23 mouse cellular contexts compared by ENCODE assay signal in the genomic region with DNA sequence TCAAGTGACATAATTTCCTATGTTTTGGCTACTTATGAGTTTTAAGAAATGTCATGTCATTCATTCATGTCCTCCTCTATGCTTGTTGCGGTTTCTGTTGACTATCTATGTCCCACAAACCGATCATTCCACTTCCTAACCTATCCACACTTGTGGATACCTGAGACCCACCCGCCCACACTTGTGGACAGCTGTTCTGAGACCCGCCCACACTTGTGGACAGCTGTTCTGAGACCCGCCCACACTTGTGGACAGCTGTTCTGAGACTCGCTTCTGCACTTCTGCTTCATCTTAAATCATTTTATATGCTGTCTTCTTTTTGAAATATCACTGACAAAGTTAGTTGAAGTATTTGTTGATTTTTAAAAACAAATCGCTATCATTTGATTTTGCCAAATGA.
A peak's percentile ranks its signal among the peaks of the same experiment; 100 is the strongest.
DNase-seq lines count a peak whose midpoint lies in the region; ATAC-seq and TF ChIP-seq lines count a peak whose summit lies in the region.
"Had no signal": no experiment of that assay in that cellular context is flagged by ENCODE, and none has a peak within 500 bp of the region (broad histone marks: within the 10 kb centered on the region; RNA-seq: fewer than 3 reads in every experiment).

No protein-coding gene starts in this region.

- H3K4me2 ChIP-seq in embryonic facial prominence, embryonic 14.5 days (ENCODE audit: low read depth, low read length), result no peak overlapping the region
- H3K4me2 ChIP-seq in kidney, embryonic 15.5 days, result no peak overlapping the region
- H3K4me2 ChIP-seq in myocyte (ENCODE audit: low read depth), result peak overlapping the region; percentile 4
- H3K4me2 ChIP-seq in intestine, embryonic 15.5 days (replicated peaks), result no peak overlapping the region
- H3K4me2 ChIP-seq: embryonic facial prominence, embryonic 12.5 days; embryonic facial prominence, embryonic 15.5 days; forebrain, embryonic 12.5 days had no signal

- H3K9ac ChIP-seq in embryonic facial prominence, embryonic 14.5 days (ENCODE audit: low read depth, low read length), result no peak overlapping the region
- no peak overlapping the region for H3K9ac ChIP-seq in kidney, embryonic 15.5 days
- no peak overlapping the region for H3K9ac ChIP-seq in intestine, embryonic 15.5 days
- H3K9ac ChIP-seq: embryonic facial prominence, embryonic 12.5 days; embryonic facial prominence, embryonic 15.5 days; forebrain, embryonic 12.5 days had no signal

- no peak for ATAC-seq in embryonic facial prominence, embryonic 14.5 days (ENCODE audit: low read depth)
- no peak for ATAC-seq in kidney, embryonic 15.5 days (replicated peaks; ENCODE audit: low FRiP score)
- no peak for ATAC-seq in intestine, embryonic 15.5 days
- ATAC-seq: forebrain, embryonic 14.5 days; forebrain, embryonic 16.5 days had no signal

- H3ac ChIP-seq in myocyte (ENCODE audit: control insufficient read depth, insufficient read length), result no peak overlapping the region

- H3K9me3 ChIP-seq in embryonic facial prominence, embryonic 14.5 days (ENCODE audit: control insufficient read depth, low read length), result no peaks in the 10 kb centered on the region
- no peaks in the 10 kb centered on the region for H3K9me3 ChIP-seq in embryonic facial prominence, embryonic 10.5 days
- H3K9me3 ChIP-seq in kidney, embryonic 15.5 days (replicated peaks), result no peaks in the 10 kb centered on the region
- H3K9me3 ChIP-seq in intestine, embryonic 15.5 days, result no peaks in the 10 kb centered on the region
- H3K9me3 ChIP-seq: embryonic facial prominence, embryonic 12.5 days; embryonic facial prominence, embryonic 15.5 days; forebrain, embryonic 10.5 days; forebrain, embryonic 12.5 days had no signal

- no peak overlapping the region for H3K4me3 ChIP-seq in embryonic facial prominence, embryonic 14.5 days (ENCODE audit: low read depth, low read length)
- H3K4me3 ChIP-seq in embryonic facial prominence, embryonic 10.5 days, result no peak overlapping the region
- H3K4me3 ChIP-seq in kidney, embryonic 15.5 days (replicated peaks), result no peak overlapping the region
- no peak overlapping the region for H3K4me3 ChIP-seq in myocyte
- H3K4me3 ChIP-seq in intestine, embryonic 15.5 days (replicated peaks), result no peak overlapping the region
- H3K4me3 ChIP-seq: embryonic facial prominence, embryonic 12.5 days; embryonic facial prominence, embryonic 15.5 days; erythroblast, embryonic 14.5 days; forebrain, embryonic 10.5 days; forebrain, embryonic 12.5 days had no signal

- no peaks in the 10 kb centered on the region for H3K4me1 ChIP-seq in embryonic facial prominence, embryonic 14.5 days (ENCODE audit: control insufficient read depth, insufficient read depth, low read length)
- no peaks in the 10 kb centered on the region for H3K4me1 ChIP-seq in embryonic facial prominence, embryonic 10.5 days
- no peaks in the 10 kb centered on the region for H3K4me1 ChIP-seq in kidney, embryonic 15.5 days
- no peaks in the 10 kb centered on the region for H3K4me1 ChIP-seq in intestine, embryonic 15.5 days (replicated peaks)
- H3K4me1 ChIP-seq: embryonic facial prominence, embryonic 12.5 days; embryonic facial prominence, embryonic 15.5 days; forebrain, embryonic 10.5 days; forebrain, embryonic 12.5 days had no signal

- WGBS in embryonic facial prominence, embryonic 14.5 days, result 80% methylated on average over 7 of the region's 7 CpGs
- WGBS in embryonic facial prominence, embryonic 10.5 days, result 86% methylated on average over 7 of the region's 7 CpGs
- WGBS in kidney, embryonic 15.5 days, result 79% methylated on average over 7 of the region's 7 CpGs
- 80% methylated on average over 7 of the region's 7 CpGs for WGBS in intestine, embryonic 15.5 days

- H3K36me3 ChIP-seq in embryonic facial prominence, embryonic 14.5 days (ENCODE audit: control insufficient read depth, insufficient read depth, low read length), result no peaks in the 10 kb centered on the region
- no peaks in the 10 kb centered on the region for H3K36me3 ChIP-seq in embryonic facial prominence, embryonic 10.5 days (replicated peaks)
- no peaks in the 10 kb centered on the region for H3K36me3 ChIP-seq in kidney, embryonic 15.5 days
- H3K36me3 ChIP-seq in myocyte (ENCODE audit: control insufficient read depth, insufficient read depth), result no peaks in the 10 kb centered on the region
- no peaks in the 10 kb centered on the region for H3K36me3 ChIP-seq in intestine, embryonic 15.5 days
- H3K36me3 ChIP-seq: embryonic facial prominence, embryonic 12.5 days; embryonic facial prominence, embryonic 15.5 days; forebrain, embryonic 10.5 days; forebrain, embryonic 12.5 days had no signal

- peak; percentile 14 for DNase-seq in embryonic facial prominence, embryonic 14.5 days (ENCODE audit: low spot score)
- DNase-seq in embryonic facial prominence, embryonic 10.5 days (ENCODE audit: low spot score), result no peak
- peak; percentile 4 to 19 for DNase-seq in kidney, postnatal 4 days
- DNase-seq: adrenal gland, adult 8-10 months; adrenal gland, postnatal 14 days; adrenal gland, postnatal 36 days; B cell, adult 2 months; cerebellum, adult 11-12 months; cerebellum, adult 2 months; cerebellum, adult 9-10 months; cerebellum, postnatal 10 days; cerebellum, postnatal 25 days; embryo, embryonic 11 days had no signal

- H3K27ac ChIP-seq in embryonic facial prominence, embryonic 14.5 days (replicated peaks; ENCODE audit: low read depth, low read length), result no peak overlapping the region
- H3K27ac ChIP-seq in embryonic facial prominence, embryonic 10.5 days (replicated peaks), result no peak overlapping the region
- H3K27ac ChIP-seq in kidney, embryonic 15.5 days, result no peak overlapping the region
- no peak overlapping the region for H3K27ac ChIP-seq in intestine, embryonic 15.5 days
- H3K27ac ChIP-seq: embryonic facial prominence, embryonic 12.5 days; embryonic facial prominence, embryonic 15.5 days; forebrain, embryonic 10.5 days; forebrain, embryonic 12.5 days had no signal

- no peak for TF ChIP-seq POLR2A in myocyte (IDR thresholded peaks at IDR 0.05; ENCODE audit: insufficient read length, low read depth)

- H3K79me2 ChIP-seq in myocyte (ENCODE audit: control insufficient read depth, insufficient read depth), result no peaks in the 10 kb centered on the region

- no peaks in the 10 kb centered on the region for H3K27me3 ChIP-seq in embryonic facial prominence, embryonic 14.5 days (replicated peaks; ENCODE audit: control insufficient read depth, insufficient read depth, low read length)
- H3K27me3 ChIP-seq in embryonic facial prominence, embryonic 10.5 days (replicated peaks; ENCODE audit: low read depth, poor library complexity, severe bottlenecking), result no peaks in the 10 kb centered on the region
- no peaks in the 10 kb centered on the region for H3K27me3 ChIP-seq in kidney, embryonic 15.5 days
- H3K27me3 ChIP-seq in myocyte (ENCODE audit: control insufficient read depth, insufficient read depth, insufficient read length), result no peaks in the 10 kb centered on the region
- H3K27me3 ChIP-seq in intestine, embryonic 15.5 days (replicated peaks), result no peaks in the 10 kb centered on the region
- H3K27me3 ChIP-seq: embryonic facial prominence, embryonic 12.5 days; embryonic facial prominence, embryonic 15.5 days; forebrain, embryonic 12.5 days had no signal

TF ChIP-seq in myocyte, 11 proteins besides CTCF, POLR2A, EP300 and RAD21:
- TF ChIP-seq MYOD1 (IDR thresholded peaks at IDR 0.05; ENCODE audit: control insufficient read depth in 1 of 3, insufficient read length in 2 of 3, low read depth in 2 of 3), result peak in 2 of 3 experiments; percentile 87 to 89
- peak; percentile 50 for TF ChIP-seq TCF3 (IDR thresholded peaks at IDR 0.05; ENCODE audit: insufficient read length, low read depth)
- TF ChIP-seq MYOG (IDR thresholded peaks at IDR 0.05; ENCODE audit: control insufficient read depth in 1 of 3, insufficient read depth in 1 of 3, insufficient read length in 2 of 3, low read depth in 2 of 3), result peak; percentile 38 to 86 (median 70)
- peak; percentile 60 for TF ChIP-seq TCF12 (IDR thresholded peaks at IDR 0.05; ENCODE audit: insufficient read depth, poor library complexity, severe bottlenecking)
- TF ChIP-seq CEBPB (IDR thresholded peaks at IDR 0.05; ENCODE audit: insufficient read depth, poor library complexity, severe bottlenecking), result no peak
